Mouse (Mus musculus) kidney, adult 2 months (tissue): ENCODE results near the gene Gucy2d. TPM values are rescaled to one million over a fixed set of nuclear protein-coding genes. Genes with fewer than 3 reads are reported as not detected.

Experiments
- DNase-seq: peaks from one replicate; pipeline ENCODE4 v3.0.0; 2021
- H3K27ac ChIP-seq: fragments of 200-500 bp; 2 replicates; pipeline ENCODE4 v1.5.1; 2012; ENCODE audit warnings: low read depth, low read length, control low read depth, inconsistent platforms; ENCODE audit not compliant: insufficient read depth
- H3K27me3 ChIP-seq: fragments of 200-500 bp; replicated peaks from 2 replicates; pipeline ENCODE4 v1.6.1; 2012; ENCODE audit warnings: mild to moderate bottlenecking, moderate library complexity, low read length, inconsistent platforms; ENCODE audit not compliant: control insufficient read depth, insufficient read depth
- H3K36me3 ChIP-seq: fragments of 200-500 bp; 2 replicates; pipeline ENCODE4 v1.6.1; 2012; ENCODE audit warnings: mild to moderate bottlenecking, moderate library complexity, low read length, inconsistent platforms; ENCODE audit not compliant: control insufficient read depth, insufficient read depth
- H3K4me1 ChIP-seq: fragments of 200-500 bp; 2 replicates; pipeline ENCODE4 v1.6.1; 2011; ENCODE audit warnings: low read length; ENCODE audit not compliant: control insufficient read depth, insufficient read depth
- H3K4me3 ChIP-seq: fragments of 200-500 bp; 2 replicates; pipeline ENCODE4 v1.5.1; 2011; ENCODE audit warnings: mild to moderate bottlenecking, low read depth, low read length, control low read depth; ENCODE audit not compliant: insufficient read depth
- CTCF ChIP-seq: fragments of 200-500 bp; conservative IDR thresholded peaks from 2 replicates; pipeline ENCODE4 v1.5.1; 2011; ENCODE audit warnings: low read depth, mild to moderate bottlenecking, control low read depth, low read length, moderate library complexity, mixed read lengths; ENCODE audit not compliant: insufficient read depth, insufficient read length
- POLR2A ChIP-seq: fragments of 200-500 bp; IDR thresholded peaks from one replicate; pipeline ENCODE4 v1.6.1; 2011; ENCODE audit warnings: low read depth, low read length, control low read depth
- WGBS: fragments of 180-500 bp; shearing (Covaris S2); methylation state at CpG from one replicate; pipeline ENCODE4 v1.1.7; 2018; 5-methylcytosine and 5-hydroxymethylcytosine counted together
- polyA plus RNA-seq: library from polyadenylated mRNA; depleted of rRNA; stranded (reverse); fragments of >200 nt; gene quantifications from 2 replicates; pipeline ENCODE4 v1.2.3, GENCODE M21; 2012

The Gucy2d gene
- polyA plus RNA-seq, 1 experiment: not detected

GRCm38 (mm10) chr7:98502921-98503320 is 62.7 kb downstream of the Gucy2d start:
- 50% methylated on average over 5 of the region's 5 CpGs for WGBS
- no peaks in the 10 kb centered on the region for H3K27me3 ChIP-seq
- DNase-seq: no peak
- H3K4me1 ChIP-seq: peaks cover 10% of the 10 kb centered on the region; the same call in 1 of the 2 replicates
- H3K36me3 ChIP-seq: no peaks in the 10 kb centered on the region
- H3K27ac ChIP-seq: no peak overlapping the region
- no peak overlapping the region for H3K4me3 ChIP-seq
- TF ChIP-seq POLR2A: no peak
- TF ChIP-seq CTCF: no peak

DNA sequence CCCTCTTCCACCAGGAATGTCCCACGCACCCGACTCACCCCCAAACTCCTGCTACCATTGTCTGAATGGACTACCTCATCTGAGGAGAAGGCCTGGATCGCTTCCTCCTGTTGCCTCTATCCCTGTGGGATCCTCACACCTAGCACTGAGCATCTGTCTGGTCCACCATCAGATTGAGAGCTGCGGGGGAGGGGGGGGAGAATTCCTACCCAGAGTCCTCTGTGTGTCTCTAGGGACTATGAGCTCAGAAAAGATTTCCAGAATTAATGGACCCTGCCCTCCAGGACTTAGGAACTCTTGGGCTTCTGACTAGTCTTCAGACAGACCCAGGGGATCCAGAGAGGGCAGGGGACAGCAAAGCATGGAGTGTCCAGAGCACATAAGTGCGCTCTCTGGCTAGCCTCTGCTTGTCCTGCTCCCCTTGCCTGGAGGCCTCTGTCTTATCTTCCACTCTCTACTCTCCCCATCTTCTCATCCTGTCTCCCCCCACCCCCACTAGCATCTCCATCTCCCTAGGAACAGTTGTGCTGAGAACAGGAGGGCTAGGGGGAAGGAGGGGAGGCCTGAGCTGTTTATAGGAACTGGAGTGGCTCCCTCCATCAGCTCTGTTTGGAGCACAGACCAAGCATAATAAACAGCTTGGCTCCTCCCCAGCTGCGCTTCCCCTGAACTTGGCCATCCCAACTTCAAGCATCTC is 63.9 kb downstream of the Gucy2d start:
- TF ChIP-seq POLR2A: no peak
- TF ChIP-seq CTCF: no peak
- WGBS: 69% methylated on average over 6 of the region's 6 CpGs

GRCm38 (mm10) chr7:98504726-98505314 is 64.6 kb downstream of the Gucy2d start:
- Histone ChIP-seq H3K27me3 (no peaks in the 10 kb centered on the region), H3K4me1 (0 out of 2 replicates have a peak, but pooled peaks cover 2% of the 10 kb centered on the region), H3K36me3 (no peaks in the 10 kb centered on the region), H3K27ac (peak overlapping the region; percentile 73), H3K4me3 (no peak overlapping the region)
- DNase-seq: no peak
- TF ChIP-seq POLR2A (no peak), CTCF (no peak)
- 48% methylated on average over 5 of the region's 5 CpGs for WGBS

More for the DNA sequence above, 63.9 kb downstream of the Gucy2d start:
- Histone ChIP-seq H3K36me3 (no peaks in the 10 kb centered on the region), H3K27ac (peak overlapping the region; percentile 57), H3K27me3 (no peaks in the 10 kb centered on the region), H3K4me1 (0 out of 2 replicates have a peak, but pooled peaks cover 2% of the 10 kb centered on the region), H3K4me3 (no peak overlapping the region)
- DNase-seq: peak; percentile 51

GRCm38 (mm10) chr7:98505664-98506063 is 65.4 kb downstream of the Gucy2d start:
- no peak for DNase-seq
- no peak for TF ChIP-seq CTCF
- Histone ChIP-seq H3K4me1 (0 out of 2 replicates have a peak, but pooled peaks cover 2% of the 10 kb centered on the region), H3K36me3 (no peaks in the 10 kb centered on the region), H3K4me3 (no peak overlapping the region), H3K27ac (no peak overlapping the region), H3K27me3 (no peaks in the 10 kb centered on the region)
- WGBS: 66% methylated on average over 3 of the region's 3 CpGs

DNA sequence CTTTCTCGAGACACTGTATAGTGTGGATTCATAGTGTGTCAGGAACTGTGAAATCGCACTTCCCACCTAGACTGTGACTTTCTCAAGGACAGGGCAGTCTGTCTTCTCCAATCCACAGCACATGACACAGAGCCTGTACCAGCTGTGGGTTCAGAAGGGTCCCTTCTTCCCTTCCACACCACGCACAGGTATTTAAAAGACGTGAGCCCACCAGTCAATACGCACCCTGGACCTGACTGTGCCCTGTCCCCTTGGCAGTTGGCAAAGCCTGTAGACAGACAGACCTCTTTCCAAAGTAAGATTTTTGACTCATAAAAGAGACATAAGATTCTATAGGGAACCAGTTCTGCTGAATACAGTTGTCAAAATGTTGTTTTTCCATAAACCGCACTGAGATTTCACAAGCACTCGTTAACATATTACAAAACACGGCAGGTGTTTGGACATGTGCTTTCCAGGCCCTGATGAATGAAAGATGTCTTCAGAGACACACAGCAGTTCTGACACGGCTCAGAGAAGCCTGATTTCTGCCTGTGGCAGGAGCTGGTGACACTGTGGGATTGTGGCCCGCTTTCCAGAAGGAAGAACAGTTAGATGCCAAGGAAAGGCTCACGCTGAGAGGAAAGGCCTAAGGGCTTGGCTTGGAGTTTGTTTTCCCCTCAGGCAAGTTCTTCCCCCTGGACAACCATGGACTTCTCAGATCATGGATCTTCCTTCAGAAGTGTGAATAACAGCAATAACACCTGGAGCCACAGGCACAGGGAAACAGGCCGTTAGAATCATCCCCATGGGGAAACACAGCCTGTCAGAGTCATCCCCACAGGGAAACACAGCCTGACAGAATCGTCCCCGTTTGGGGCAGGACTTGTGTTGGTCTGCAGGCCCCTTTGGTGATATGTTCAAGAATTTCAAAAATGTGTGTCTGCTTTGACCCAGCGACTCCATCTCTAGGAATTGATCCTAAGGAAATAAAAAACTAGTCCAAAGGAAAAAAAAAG is 71.0 kb downstream of the Gucy2d start:
- Histone ChIP-seq H3K27ac (no peak overlapping the region), H3K27me3 (no peaks in the 10 kb centered on the region), H3K4me3 (no peak overlapping the region), H3K4me1 (peaks cover 3% of the 10 kb centered on the region; the same call in 1 of the 2 replicates), H3K36me3 (no peaks in the 10 kb centered on the region)
- 74% methylated on average over 15 of the region's 15 CpGs for WGBS
- DNase-seq: no peak
- TF ChIP-seq CTCF (no peak), POLR2A (no peak)

DNA sequence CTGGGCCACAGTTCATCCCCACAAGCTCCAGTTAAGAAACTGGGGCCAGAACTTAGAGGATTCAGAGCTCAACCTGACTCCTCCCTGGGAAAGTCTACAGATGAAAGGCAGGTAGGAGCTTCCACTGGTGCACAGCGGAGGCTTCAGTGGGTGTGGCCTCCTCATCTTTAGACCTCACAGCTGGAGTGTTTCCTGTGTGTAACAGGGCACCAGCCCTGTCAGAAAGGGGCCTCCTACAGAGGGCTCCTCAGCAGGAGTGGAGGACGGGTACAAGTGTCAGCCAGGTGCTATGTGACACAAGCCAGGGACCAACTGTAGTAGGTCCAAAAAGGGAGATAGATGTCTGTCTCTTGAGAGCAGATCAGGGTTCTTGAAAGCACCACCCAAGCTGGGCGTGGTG is 73.0 kb downstream of the Gucy2d start:
- H3K27me3 ChIP-seq: no peaks in the 10 kb centered on the region
- H3K4me3 ChIP-seq: no peak overlapping the region
- TF ChIP-seq POLR2A (no peak), CTCF (no peak)
- no peak overlapping the region for H3K27ac ChIP-seq
- no peak for DNase-seq
- peaks cover 3% of the 10 kb centered on the region; the same call in 1 of the 2 replicates for H3K4me1 ChIP-seq
- WGBS: 80% methylated on average over 3 of the region's 3 CpGs
- no peaks in the 10 kb centered on the region for H3K36me3 ChIP-seq
